Mouse (Mus musculus) heart, adult 9 months (tissue): Measurements from ENCODE around the gene Lat2.
A peak's percentile ranks its signal among the peaks of the same experiment; 100 is the strongest.

ENCODE experiments used
- DNase-seq, 2 experiments: peaks; one replicate each; pipeline ENCODE4 v3.0.0; 2022; ENCODE audit warnings: low spot score in 2 of 2

Gene Lat2

GRCm38 (mm10) chr5:134571730-134572507 lies 42.9 kb downstream of the Lat2 start:
- DNase-seq, result peak; percentile 73 to 76

GRCm38 (mm10) chr5:134568964-134569491 lies 45.8 kb downstream of the Lat2 start:
- DNase-seq, result peak in 1 of 2 experiments; percentile 48

- no peak for DNase-seq
These were observed 46.8 kb downstream of the Lat2 start for GRCm38 (mm10) chr5:134568030-134568429.

- no peak for DNase-seq
These were observed 47.4 kb downstream of the Lat2 start for GRCm38 (mm10) chr5:134567445-134567844.

- no peak for DNase-seq
These were observed 49.1 kb downstream of the Lat2 start for GRCm38 (mm10) chr5:134565696-134566095.

- no peak for DNase-seq
These were observed 50.6 kb downstream of the Lat2 start for GRCm38 (mm10) chr5:134564272-134564671.

- no peak for DNase-seq
These were observed 54.2 kb downstream of the Lat2 start for GRCm38 (mm10) chr5:134560450-134561171.

- DNase-seq, result no peak
These were observed 54.8 kb downstream of the Lat2 start, which contains the start of gene Syna for GRCm38 (mm10) chr5:134560071-134560449. Gene Syna (minus strand): TSS chr5:134560171.

GRCm38 (mm10) chr5:134555463-134556164 lies 59.2 kb downstream of the Lat2 start:
- peak; percentile 89 to 93 for DNase-seq

- no peak for DNase-seq
These were observed 60.8 kb downstream of the Lat2 start for GRCm38 (mm10) chr5:134553951-134554546.

- DNase-seq, result peak; percentile 96 to 98
These were observed 62.5 kb downstream of the Lat2 start, which contains the start of gene Clip2 for GRCm38 (mm10) chr5:134552110-134552972. Gene Clip2 (minus strand): TSS chr5:134552434.

- peak; percentile 48 to 52 for DNase-seq
These were observed 63.4 kb downstream of the Lat2 start for GRCm38 (mm10) chr5:134551233-134552109.

- DNase-seq, result no peak
These were observed 64.0 kb downstream of the Lat2 start for GRCm38 (mm10) chr5:134550836-134551232.
